Mouse (Mus musculus): ENCODE measurements around the gene Ift88.

Ift88 gene

GRCm38 (mm10) chr14:57532577-57532976, 108.7 kb downstream of the Ift88 start:
- in situ Hi-C loops (cut with MboI, MseI) = no loop called here

DNA sequence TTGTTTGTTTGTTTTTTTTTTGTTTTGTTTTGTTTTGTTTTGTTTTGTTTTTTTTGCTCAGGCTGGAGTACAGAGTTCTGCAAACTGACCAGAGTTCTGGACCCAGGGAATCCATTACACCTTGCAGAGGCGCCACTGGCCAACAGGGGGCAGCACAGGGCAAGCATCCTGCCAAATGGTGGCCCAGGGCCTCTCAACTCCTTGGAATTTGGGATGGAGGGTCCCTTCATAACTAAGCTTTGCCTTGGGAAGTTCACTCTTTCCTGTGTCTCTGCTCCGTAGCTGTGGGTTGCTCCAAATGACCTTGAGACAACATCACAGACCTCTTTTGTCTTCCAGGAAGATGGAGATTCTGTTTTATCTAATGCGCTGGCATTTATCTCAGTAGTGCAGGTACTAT, 109.4 kb downstream of the Ift88 start:
- in situ Hi-C loops (cut with MboI, MseI) = no loop called here

DNA sequence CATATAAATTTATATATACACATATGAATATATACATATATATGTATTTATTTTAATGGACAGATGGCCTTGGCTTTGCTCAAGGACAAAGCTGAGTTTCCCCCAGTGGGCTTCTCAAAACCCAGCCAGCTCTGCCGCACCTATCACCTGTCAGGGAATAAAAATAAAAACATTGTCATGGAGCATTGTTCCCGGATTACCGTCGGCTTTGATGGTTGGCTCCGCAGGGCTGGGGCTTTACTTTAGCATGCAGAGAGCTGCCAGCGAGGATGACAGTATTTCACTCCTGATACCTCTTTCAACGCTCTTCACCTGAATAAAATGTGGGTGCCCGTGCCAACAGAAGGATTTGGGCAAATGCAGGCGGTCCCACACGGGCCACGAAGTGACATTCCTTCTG, 110.0 kb downstream of the Ift88 start:
- in situ Hi-C loops (cut with MboI, MseI) = no loop called here

DNA sequence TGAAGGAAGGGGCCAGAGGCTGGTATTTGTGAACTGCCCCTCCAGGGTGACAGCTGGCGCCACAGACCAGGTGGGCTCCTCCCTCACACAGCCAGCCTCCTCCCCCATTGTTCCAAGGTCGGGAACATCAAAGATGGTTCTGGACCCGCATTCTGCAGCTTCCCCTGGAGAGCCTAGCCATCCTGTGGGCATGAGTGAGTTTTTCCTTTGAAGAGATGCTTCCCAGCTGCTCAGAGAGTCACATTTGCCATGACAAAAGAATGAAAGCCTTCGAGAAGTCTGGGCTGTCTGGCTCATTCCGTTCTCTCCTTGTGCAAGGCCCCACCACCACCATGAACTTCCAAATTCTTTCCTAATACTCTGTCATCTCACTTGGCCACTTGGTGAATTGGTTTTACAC, 110.5 kb downstream of the Ift88 start:
- in situ Hi-C loops (cut with MboI, MseI) = no loop called here

DNA sequence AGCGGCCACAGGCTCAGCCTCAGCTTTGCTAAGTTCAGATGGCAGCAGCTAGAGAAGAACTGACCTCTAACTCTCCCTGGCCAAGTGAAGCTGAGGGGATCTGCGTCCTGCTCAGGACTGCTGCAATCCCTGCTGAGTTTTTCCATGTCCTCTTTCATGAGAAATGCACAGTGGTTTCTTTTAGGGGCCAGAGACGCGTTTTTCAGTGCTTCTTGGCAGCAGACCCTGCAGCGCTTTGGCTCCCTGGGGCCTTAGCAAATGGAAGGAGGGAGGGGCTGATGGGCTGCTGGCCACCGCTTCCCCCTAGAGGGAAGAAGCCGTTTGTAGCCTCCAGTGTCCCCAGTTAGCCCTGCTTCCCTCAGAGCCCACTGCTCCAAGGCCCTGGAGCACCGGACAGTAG, 111.1 kb downstream of the Ift88 start:
- in situ Hi-C loops (cut with MboI, MseI) = no loop called here

DNA sequence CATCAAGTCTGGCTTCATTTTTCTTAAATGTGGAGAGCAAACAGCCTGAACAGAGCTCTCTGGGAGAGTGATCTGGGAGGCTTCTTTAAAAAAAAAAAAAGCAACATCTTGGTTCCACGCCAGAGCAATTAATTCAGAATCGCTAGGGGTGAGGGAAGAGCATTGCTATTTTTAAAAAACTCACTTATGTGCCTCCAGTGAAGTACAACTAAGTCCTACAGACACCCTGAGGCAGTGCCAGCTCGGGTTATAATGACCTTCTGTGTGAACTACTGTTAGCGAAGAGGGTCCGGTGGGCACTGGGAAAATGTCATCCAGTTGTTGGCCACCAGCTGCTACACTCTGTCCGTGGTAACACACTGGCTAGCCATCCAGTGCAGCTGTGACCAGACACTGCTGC, 111.8 kb downstream of the Ift88 start:
- in situ Hi-C loops (cut with MboI, MseI) = no loop called here

DNA sequence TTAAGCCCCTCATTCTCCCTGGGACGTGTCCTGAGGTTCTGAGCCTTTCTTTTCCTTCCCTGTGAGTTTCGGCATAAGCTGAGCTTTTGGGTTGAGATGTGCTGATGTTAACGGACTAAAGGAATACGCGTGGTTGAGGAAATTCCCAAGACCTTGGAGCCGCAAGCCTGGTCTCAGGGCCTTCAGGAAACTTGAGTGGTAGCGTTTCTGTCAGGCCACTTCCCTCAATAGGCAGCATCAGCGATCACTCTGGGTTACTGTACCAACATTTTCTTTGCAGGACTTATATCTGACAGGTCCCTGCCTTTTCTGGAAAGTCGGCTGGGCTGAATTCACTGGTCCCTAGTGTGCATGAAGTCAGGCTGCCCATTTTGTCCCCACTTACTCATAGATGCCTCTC, 113.0 kb downstream of the Ift88 start:
- in situ Hi-C loops (cut with MboI, MseI) = no loop called here

- in situ Hi-C loops (cut with MboI, MseI) = no loop called here
Measured at GRCm38 (mm10) chr14:57537261-57538015, 113.6 kb downstream of the Ift88 start.

DNA sequence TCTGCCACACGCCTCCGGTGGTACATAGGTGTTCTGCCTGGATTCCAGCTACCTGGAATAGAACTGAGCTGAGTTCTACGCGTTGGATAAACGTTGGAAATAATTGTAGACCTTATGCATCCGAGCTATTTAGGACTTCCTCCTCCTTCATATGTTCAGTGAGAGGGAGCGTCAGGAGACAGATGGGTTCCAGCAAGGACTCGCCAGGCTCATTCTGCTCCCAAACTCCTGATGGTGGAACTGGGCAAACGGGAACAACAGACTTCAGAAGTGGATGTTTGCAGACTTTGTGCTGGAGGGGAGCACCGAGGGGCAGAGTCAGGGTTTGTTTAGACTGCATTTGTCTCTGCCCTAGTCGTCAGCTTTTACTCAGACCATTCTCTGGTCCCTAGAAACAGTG, 116.8 kb downstream of the Ift88 start:
- in situ Hi-C loops (cut with MboI, MseI) = no loop called here

- in situ Hi-C loops (cut with MboI, MseI) = no loop called here
Measured at GRCm38 (mm10) chr14:57542231-57542630, 118.4 kb downstream of the Ift88 start.

DNA sequence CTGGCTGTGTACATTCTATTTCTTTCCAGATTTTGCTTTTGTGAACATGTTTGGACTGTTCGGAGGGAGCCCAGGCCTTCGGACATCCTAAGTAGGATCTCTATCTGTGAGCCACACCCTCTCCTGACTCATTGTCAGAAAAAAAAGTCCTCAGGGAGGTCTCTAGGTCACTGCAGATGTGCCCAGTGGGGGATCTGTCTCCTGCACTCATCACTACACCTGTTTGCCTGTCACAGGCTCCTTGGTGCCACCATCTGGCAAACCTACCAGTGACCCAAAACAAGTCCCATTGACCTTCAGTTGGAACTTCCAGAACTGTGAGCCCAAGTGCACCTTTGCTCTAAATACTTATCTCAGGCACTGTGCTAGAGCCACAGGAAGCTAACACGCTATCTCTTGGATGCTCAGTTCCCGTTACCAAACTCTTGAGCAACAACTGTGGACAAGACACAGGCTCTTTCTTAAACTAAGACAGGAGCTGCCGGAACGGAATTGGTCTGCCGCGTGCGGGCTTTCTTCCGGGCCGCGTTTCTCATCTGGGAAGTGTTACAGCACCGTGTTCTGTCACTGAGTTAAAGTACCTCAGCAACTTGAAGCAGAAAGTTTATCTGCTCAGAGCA, 119.7 kb downstream of the Ift88 start:
- in situ Hi-C loops (cut with MboI, MseI) = no loop called here

GRCm38 (mm10) chr14:57545526-57545925, 121.7 kb downstream of the Ift88 start:
- in situ Hi-C loops (cut with MboI, MseI) = no loop called here

DNA sequence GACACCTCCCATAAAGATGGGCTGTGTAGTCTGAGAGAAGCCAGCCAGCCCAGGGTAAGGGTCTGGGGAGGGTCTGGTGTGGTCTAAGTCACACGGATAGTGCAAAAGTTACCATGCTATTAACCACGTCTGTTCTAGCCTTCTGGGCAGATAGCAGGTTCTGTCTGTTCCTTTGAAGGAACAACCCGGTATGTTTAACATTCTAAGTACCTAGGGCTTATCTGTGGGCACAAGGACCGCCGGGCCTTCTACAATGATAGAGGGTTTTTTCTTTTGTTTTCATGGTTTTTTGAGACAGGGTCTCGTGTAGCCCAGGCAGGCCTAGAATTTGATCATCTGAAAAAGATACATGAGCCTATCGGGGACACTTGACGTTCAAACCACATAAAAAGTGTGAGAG, 122.3 kb downstream of the Ift88 start:
- in situ Hi-C loops (cut with MboI, MseI) = no loop called here

DNA sequence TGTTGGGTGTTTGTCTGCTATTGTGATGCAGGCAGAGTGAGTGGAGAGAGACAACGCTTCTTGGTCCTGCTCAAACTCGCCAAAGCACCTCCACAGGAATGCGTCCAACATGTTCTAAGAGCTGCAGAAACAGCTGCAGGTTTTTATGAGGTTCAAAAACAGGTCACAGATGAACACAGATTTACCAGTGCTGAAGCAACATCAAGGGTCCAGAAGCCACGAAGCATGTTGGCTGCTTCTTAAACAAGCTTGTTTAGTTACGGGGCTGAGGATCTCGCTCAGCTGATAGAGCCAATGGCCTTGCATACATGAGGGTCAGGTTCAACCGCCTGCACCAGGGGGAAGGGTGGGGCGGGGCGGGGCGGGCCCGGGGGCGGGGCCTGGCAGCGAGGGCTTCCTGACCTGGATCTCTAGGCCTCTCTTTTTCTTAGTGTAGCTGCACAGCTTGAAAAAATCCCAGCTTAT, 122.7 kb downstream of the Ift88 start:
- in situ Hi-C loops (cut with MboI, MseI) = no loop called here

DNA sequence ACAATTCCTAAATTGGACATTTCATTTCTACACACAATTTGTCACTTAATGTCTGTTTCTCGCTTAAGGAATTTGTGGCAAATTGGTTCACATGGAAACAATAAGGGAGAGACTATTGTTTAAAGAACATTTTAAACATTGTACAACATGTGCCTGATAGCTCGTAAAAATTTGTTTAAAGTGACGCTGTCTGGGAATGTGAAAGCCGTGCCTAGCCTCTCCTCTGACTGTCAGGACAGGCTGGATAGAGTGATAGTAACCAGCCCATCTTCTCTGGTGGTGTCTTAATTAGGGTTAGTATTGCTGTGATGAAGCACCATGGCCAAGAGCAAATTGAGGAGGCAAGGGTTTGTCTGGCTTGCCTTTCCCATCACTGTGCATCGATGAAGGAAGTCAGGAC, 123.2 kb downstream of the Ift88 start:
- in situ Hi-C loops (cut with MboI, MseI) = no loop called here

DNA sequence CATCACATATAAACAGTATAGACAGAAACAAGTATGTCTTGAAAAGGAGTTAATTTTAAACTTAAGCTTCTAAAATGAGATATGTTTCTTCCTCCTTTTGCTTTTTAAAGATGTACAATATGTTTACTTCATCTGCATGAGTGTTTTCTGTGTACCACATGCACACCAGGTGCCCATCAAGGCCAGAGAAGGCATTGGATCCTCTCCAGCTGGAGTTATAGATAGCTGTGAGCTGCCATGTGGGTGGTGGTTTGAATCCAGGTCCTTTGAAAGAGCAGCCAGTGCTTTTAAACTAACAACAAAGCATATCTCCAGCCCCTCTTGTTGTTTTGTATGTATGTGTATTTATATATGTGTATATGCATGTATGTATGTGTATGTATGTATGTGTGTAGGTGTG, 129.1 kb downstream of the Ift88 start:
- in situ Hi-C loops (cut with MboI, MseI) = no loop called here

GRCm38 (mm10) chr14:57554434-57554833, 130.6 kb downstream of the Ift88 start:
- in situ Hi-C loops (cut with MboI, MseI) = no loop called here

DNA sequence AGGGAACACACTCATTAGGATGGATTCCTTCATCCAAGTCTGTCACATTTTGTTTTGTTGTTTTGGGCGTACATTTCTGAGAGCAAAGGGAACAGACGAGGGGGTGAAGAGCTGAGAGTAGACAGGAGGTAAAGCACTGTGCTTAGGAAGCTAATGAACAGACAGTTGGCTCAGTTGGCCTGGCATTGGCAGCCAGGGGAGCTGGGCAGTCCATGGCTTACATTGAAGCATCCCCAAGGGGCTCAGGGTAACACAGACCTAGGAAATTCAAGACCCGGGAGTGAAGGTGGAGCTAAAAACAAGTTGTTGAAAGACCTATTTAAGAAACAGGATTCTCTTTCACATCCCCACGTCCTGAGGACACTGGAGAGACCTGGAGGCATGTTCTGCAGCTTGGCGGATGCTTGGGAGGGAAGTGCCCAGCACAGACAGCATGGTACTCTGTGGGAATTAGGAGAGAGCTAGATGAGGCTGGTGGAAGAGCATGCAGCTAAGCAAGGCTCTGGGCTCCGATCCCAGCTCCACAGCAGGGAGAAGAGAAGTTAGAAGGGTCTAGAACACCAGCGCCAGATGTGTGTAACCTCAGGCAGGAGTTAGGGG, 131.7 kb downstream of the Ift88 start:
- in situ Hi-C loops (cut with MboI, MseI) = no loop called here

DNA sequence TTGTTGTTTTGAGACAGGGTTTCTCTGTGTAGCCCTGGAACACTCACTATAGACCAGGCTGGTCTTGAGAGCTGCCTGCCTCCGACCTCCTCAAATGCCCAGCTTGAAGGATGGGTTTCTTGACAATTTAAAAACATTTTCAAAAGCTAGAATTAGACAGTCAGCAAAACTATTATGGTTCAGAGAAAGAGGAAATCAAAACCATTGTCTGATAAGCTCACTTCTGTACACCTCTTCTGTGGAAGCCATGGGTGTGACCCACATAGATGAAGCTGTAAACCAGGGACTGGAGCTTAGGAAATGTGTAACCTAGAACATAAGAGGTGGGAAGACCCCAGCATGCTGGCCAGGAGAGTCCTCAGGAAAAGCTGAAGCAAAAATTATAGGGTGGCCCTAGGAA, 133.1 kb downstream of the Ift88 start:
- in situ Hi-C loops (cut with MboI, MseI) = no loop called here

- in situ Hi-C loops (cut with MboI, MseI) = no loop called here
Measured at GRCm38 (mm10) chr14:57565626-57566025, 141.8 kb downstream of the Ift88 start.

All from T-helper 2 cell (primary cell).